Mouse (Mus musculus): Measurements from ENCODE around the gene Tspoap1. TPM values are rescaled to one million over a fixed set of nuclear protein-coding genes. Genes with fewer than 3 reads are reported as not detected.

The Tspoap1 gene
- polyA plus RNA-seq, 1 experiment from 2014 or later, result 5.6 TPM

DNA sequence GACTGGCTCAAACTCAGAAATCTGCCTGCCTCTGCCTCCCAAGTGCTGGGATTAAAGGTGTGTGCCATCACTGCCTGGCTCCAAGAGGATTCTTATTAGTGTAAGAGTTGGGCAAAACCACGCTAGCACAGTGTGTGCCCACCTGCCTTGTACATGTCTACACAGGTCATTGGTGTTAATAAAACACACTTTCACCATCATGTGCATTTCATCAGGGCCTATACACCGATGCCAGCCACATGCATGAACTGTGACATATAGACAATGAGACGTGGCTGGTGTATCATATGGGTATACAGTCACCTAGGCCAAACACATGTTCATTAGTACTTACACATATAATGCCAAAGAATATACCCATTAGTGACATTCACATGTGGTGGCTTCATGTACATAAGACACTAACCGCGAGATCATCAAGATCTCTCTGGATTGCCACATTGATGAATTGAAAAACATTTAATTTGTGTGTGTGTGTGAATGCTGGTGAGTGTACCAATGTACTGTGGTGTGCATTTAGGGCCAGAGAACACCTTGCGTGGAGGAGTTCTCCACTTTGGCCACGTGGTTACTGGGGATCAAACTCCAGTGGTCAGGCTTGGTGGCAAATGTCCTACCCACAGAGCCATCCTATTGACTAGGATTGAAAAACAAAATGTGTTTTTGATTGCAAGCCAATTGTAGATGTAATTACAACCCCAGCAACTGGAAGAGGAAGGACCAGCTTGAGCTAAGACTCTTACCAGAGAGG is 2.0 kb upstream of the Tspoap1 start:
- H3K36me3 ChIP-seq (ENCODE audit: insufficient read depth, low read length), result no peaks in the 10 kb centered on the region
- H3K9ac ChIP-seq (replicated peaks; ENCODE audit: low read length), result no peak overlapping the region
- H3K4me2 ChIP-seq (replicated peaks; ENCODE audit: low read depth, low read length), result no peak overlapping the region
- H3K9me3 ChIP-seq (ENCODE audit: low read length), result no peaks in the 10 kb centered on the region
- peaks cover 40% of the 10 kb centered on the region for H3K27me3 ChIP-seq (ENCODE audit: insufficient read depth, low read length)
- no peak overlapping the region for H3K27ac ChIP-seq (ENCODE audit: low read length)
- 80% methylated on average over 7 of the region's 7 CpGs for WGBS
- H3K4me3 ChIP-seq (ENCODE audit: low read length), result no peak overlapping the region
- ATAC-seq (ENCODE audit: low FRiP score, low TSS enrichment), result no peak
- H3K4me1 ChIP-seq (ENCODE audit: insufficient read depth, low read length), result peaks cover 2% of the 10 kb centered on the region; the same call in 1 of the 2 replicates

DNA sequence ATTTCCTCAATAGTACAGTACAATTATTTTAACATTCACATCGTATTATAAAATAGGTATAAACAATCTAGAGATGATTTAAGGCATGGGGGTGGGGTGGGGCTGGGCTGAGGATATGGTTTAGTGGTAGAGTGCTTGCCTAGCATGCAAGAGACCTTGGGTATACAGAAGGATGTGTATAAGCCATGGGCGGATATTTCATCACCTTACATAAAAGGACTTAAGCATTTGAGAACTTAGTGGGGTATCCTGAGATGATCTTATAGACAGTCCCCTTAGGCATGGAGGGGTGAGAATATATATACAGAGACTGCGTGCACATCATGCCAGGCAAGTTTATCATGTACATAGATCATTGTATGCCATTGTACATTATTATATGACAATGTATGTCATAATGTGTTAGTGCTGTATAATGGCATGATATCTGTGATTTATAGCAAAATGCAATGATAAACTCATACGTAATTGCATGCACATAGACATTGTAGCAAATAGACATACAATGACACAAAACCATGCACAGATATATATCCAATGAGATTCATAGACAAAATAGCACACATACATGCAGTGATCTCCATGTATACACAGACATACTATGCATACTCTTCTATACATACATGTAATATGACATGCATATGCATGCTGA is 1.3 kb upstream of the Tspoap1 start:
- Histone ChIP-seq H3K9me3 (ENCODE audit: low read length) (no peaks in the 10 kb centered on the region), H3K27ac (ENCODE audit: low read length) (no peak overlapping the region), H3K4me1 (ENCODE audit: insufficient read depth, low read length) (peaks cover 6% of the 10 kb centered on the region; the same call in 1 of the 2 replicates), H3K36me3 (ENCODE audit: insufficient read depth, low read length) (no peaks in the 10 kb centered on the region), H3K4me3 (ENCODE audit: low read length) (no peak overlapping the region), H3K27me3 (ENCODE audit: insufficient read depth, low read length) (peaks cover 47% of the 10 kb centered on the region), H3K4me2 (replicated peaks; ENCODE audit: low read depth, low read length) (no peak overlapping the region), H3K9ac (replicated peaks; ENCODE audit: low read length) (no peak overlapping the region)
- WGBS, result 80% methylated on average over 4 of the region's 4 CpGs
- ATAC-seq (ENCODE audit: low FRiP score, low TSS enrichment), result no peak

- Histone ChIP-seq H3K4me3 (ENCODE audit: low read length) (no peak overlapping the region), H3K9ac (replicated peaks; ENCODE audit: low read length) (no peak overlapping the region), H3K4me2 (replicated peaks; ENCODE audit: low read depth, low read length) (no peak overlapping the region), H3K36me3 (ENCODE audit: insufficient read depth, low read length) (no peaks in the 10 kb centered on the region), H3K4me1 (ENCODE audit: insufficient read depth, low read length) (peaks cover 8% of the 10 kb centered on the region; the same call in 1 of the 2 replicates), H3K27ac (ENCODE audit: low read length) (no peak overlapping the region), H3K9me3 (ENCODE audit: low read length) (no peaks in the 10 kb centered on the region), H3K27me3 (ENCODE audit: insufficient read depth, low read length) (peaks cover 52% of the 10 kb centered on the region)
- WGBS, result 7% methylated on average over 3 of the region's 3 CpGs
- ATAC-seq (ENCODE audit: low FRiP score, low TSS enrichment), result no peak
These were observed 734 bp upstream of the Tspoap1 start for GRCm38 (mm10) chr11:87759609-87760005.

- Histone ChIP-seq H3K27me3 (ENCODE audit: insufficient read depth, low read length) (peaks cover 69% of the 10 kb centered on the region), H3K9me3 (ENCODE audit: low read length) (no peaks in the 10 kb centered on the region), H3K27ac (ENCODE audit: low read length) (no peak overlapping the region), H3K9ac (replicated peaks; ENCODE audit: low read length) (no peak overlapping the region), H3K4me3 (ENCODE audit: low read length) (no peak overlapping the region), H3K36me3 (ENCODE audit: insufficient read depth, low read length) (no peaks in the 10 kb centered on the region), H3K4me2 (replicated peaks; ENCODE audit: low read depth, low read length) (no peak overlapping the region), H3K4me1 (ENCODE audit: insufficient read depth, low read length) (peaks cover 8% of the 10 kb centered on the region; the same call in 1 of the 2 replicates)
- 57% methylated on average over 11 of the region's 11 CpGs for WGBS
- ATAC-seq (ENCODE audit: low FRiP score, low TSS enrichment), result no peak
These were observed 910 bp downstream of the Tspoap1 start for GRCm38 (mm10) chr11:87761181-87761721.

- no peak for ATAC-seq (ENCODE audit: low FRiP score, low TSS enrichment)
- 74% methylated on average over 14 of the region's 14 CpGs for WGBS
- no peak overlapping the region for H3K9ac ChIP-seq (replicated peaks; ENCODE audit: low read length)
These were observed 1.7 kb downstream of the Tspoap1 start for GRCm38 (mm10) chr11:87761806-87762701.

DNA sequence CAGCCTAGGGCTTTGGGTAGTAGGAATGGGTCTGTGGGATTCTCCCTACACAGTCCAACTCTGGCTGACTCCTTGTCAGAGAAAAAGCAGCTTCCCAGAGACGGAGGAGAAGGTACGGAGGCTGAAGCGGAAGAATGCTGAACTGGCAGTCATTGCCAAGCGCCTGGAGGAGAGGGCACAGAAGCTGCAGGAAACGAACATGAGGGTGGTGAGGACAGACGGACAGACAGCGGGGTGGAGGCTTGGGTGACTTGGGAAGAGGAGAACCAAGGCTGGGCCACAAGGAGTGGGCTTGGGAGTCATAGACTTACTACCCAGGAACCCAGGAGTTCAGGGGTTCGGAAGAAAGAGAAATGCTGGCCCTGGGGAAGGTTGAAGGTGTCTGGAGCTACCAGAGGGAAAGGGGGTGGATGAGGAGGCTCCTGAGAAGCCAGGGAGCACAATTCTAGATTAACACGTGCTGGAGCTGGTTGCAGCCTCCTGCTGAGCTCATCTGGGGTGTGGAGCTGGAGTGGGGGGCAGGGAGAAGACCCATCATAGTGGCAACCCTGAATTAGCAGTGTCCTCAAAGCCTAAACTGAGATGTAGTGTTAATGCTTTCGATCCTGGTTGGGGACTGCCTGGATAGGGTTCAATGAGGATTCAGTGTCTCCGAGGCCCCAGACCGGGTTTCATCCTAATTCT is 2.5 kb downstream of the Tspoap1 start:
- no peak overlapping the region for H3K4me3 ChIP-seq (ENCODE audit: low read length)
- H3K36me3 ChIP-seq (ENCODE audit: insufficient read depth, low read length), result no peaks in the 10 kb centered on the region
- no peak for ATAC-seq (ENCODE audit: low FRiP score, low TSS enrichment)
- no peak overlapping the region for H3K4me2 ChIP-seq (replicated peaks; ENCODE audit: low read depth, low read length)
- H3K27ac ChIP-seq (ENCODE audit: low read length), result no peak overlapping the region
- peaks cover 74% of the 10 kb centered on the region for H3K27me3 ChIP-seq (ENCODE audit: insufficient read depth, low read length)
- no peaks in the 10 kb centered on the region for H3K9me3 ChIP-seq (ENCODE audit: low read length)
- 47% methylated on average over 12 of the region's 12 CpGs for WGBS
- peaks cover 8% of the 10 kb centered on the region; the same call in 1 of the 2 replicates for H3K4me1 ChIP-seq (ENCODE audit: insufficient read depth, low read length)
- no peak overlapping the region for H3K9ac ChIP-seq (replicated peaks; ENCODE audit: low read length)

More at GRCm38 (mm10) chr11:87761806-87762701, 1.7 kb downstream of the Tspoap1 start:
- Histone ChIP-seq H3K4me1 (ENCODE audit: insufficient read depth, low read length) (peaks cover 8% of the 10 kb centered on the region; the same call in 1 of the 2 replicates), H3K4me2 (replicated peaks; ENCODE audit: low read depth, low read length) (no peak overlapping the region), H3K36me3 (ENCODE audit: insufficient read depth, low read length) (no peaks in the 10 kb centered on the region), H3K27ac (ENCODE audit: low read length) (no peak overlapping the region), H3K27me3 (ENCODE audit: insufficient read depth, low read length) (peaks cover 74% of the 10 kb centered on the region), H3K4me3 (ENCODE audit: low read length) (no peak overlapping the region), H3K9me3 (ENCODE audit: low read length) (no peaks in the 10 kb centered on the region)

GRCm38 (mm10) chr11:87763511-87763987 is 3.2 kb downstream of the Tspoap1 start:
- peak overlapping the region; percentile 57 for H3K4me3 ChIP-seq (ENCODE audit: low read length)
- H3K36me3 ChIP-seq (ENCODE audit: insufficient read depth, low read length), result no peaks in the 10 kb centered on the region
- H3K4me2 ChIP-seq (replicated peaks; ENCODE audit: low read depth, low read length), result peak overlapping the region; percentile 97
- H3K9me3 ChIP-seq (ENCODE audit: low read length), result no peaks in the 10 kb centered on the region
- no peak overlapping the region for H3K27ac ChIP-seq (ENCODE audit: low read length)
- peaks cover 74% of the 10 kb centered on the region for H3K27me3 ChIP-seq (ENCODE audit: insufficient read depth, low read length)
- H3K4me1 ChIP-seq (ENCODE audit: insufficient read depth, low read length), result peaks cover 8% of the 10 kb centered on the region; the same call in 1 of the 2 replicates
- H3K9ac ChIP-seq (replicated peaks; ENCODE audit: low read length), result peak overlapping the region; percentile 76
- 2% methylated on average over 17 of the region's 17 CpGs for WGBS
- ATAC-seq (ENCODE audit: low FRiP score, low TSS enrichment), result peak; percentile 72

- Histone ChIP-seq H3K27ac (ENCODE audit: low read length) (no peak overlapping the region), H3K27me3 (ENCODE audit: insufficient read depth, low read length) (peaks cover 74% of the 10 kb centered on the region), H3K9ac (replicated peaks; ENCODE audit: low read length) (peak overlapping the region; percentile 76), H3K36me3 (ENCODE audit: insufficient read depth, low read length) (no peaks in the 10 kb centered on the region), H3K4me2 (replicated peaks; ENCODE audit: low read depth, low read length) (peak overlapping the region; percentile 97), H3K4me1 (ENCODE audit: insufficient read depth, low read length) (peaks cover 8% of the 10 kb centered on the region; the same call in 1 of the 2 replicates), H3K9me3 (ENCODE audit: low read length) (no peaks in the 10 kb centered on the region), H3K4me3 (ENCODE audit: low read length) (peak overlapping the region; percentile 57)
- WGBS, result under 1% methylated on average over 64 of the region's 65 CpGs
- ATAC-seq (ENCODE audit: low FRiP score, low TSS enrichment), result peak; percentile 49
These were observed 3.9 kb downstream of the Tspoap1 start for GRCm38 (mm10) chr11:87763988-87764876.
